Mouse (Mus musculus): ENCODE measurements at regions not wholly inside any gene's neighbourhood (a gene's known extent, or its start where the extent isn't known, plus 50 kb on each side); places are given as distances from the start of the nearest gene placed in this dataset.

GRCm38 (mm10) chr4:58661781-58662293 is 108.1 kb upstream of the Lpar1 start:
- no peak for DNase-seq (ENCODE audit: low read depth, low spot score)

- no peak for DNase-seq (ENCODE audit: low read depth, low spot score)
These were observed 106.8 kb upstream of the Lpar1 start for GRCm38 (mm10) chr4:58660511-58660910.

GRCm38 (mm10) chr4:58658206-58658605 is 104.5 kb upstream of the Lpar1 start:
- no peak for DNase-seq (ENCODE audit: low read depth, low spot score)

GRCm38 (mm10) chr4:58647761-58648295 is 94.1 kb upstream of the Lpar1 start:
- DNase-seq (ENCODE audit: low read depth, low spot score), result no peak

- DNase-seq (ENCODE audit: low read depth, low spot score), result no peak
These were observed 93.1 kb upstream of the Lpar1 start for GRCm38 (mm10) chr4:58646821-58647220.

GRCm38 (mm10) chr4:58643371-58643770 is 89.7 kb upstream of the Lpar1 start:
- no peak for DNase-seq (ENCODE audit: low read depth, low spot score)

- DNase-seq (ENCODE audit: low read depth, low spot score), result no peak
These were observed 88.5 kb upstream of the Lpar1 start for GRCm38 (mm10) chr4:58642236-58642635.

- DNase-seq (ENCODE audit: low read depth, low spot score), result no peak
These were observed 79.0 kb upstream of the Lpar1 start for GRCm38 (mm10) chr4:58632696-58633095.

- peak; percentile 53 for DNase-seq (ENCODE audit: low read depth, low spot score)
These were observed 77.7 kb upstream of the Lpar1 start for GRCm38 (mm10) chr4:58631415-58631814.

- no peak for DNase-seq (ENCODE audit: low read depth, low spot score)
These were observed 73.3 kb upstream of the Lpar1 start for GRCm38 (mm10) chr4:58627021-58627420.

GRCm38 (mm10) chr4:58624059-58624458 is 70.4 kb upstream of the Lpar1 start:
- DNase-seq (ENCODE audit: low read depth, low spot score), result no peak

GRCm38 (mm10) chr4:58620641-58621040 is 66.9 kb upstream of the Lpar1 start:
- no peak for DNase-seq (ENCODE audit: low read depth, low spot score)

- no peak for DNase-seq (ENCODE audit: low read depth, low spot score)
These were observed 63.6 kb upstream of the Lpar1 start for GRCm38 (mm10) chr4:58617261-58617660.

- DNase-seq (ENCODE audit: low read depth, low spot score), result no peak
These were observed 59.8 kb upstream of the Lpar1 start for GRCm38 (mm10) chr4:58613536-58613935.

GRCm38 (mm10) chr4:58613022-58613421 is 59.3 kb upstream of the Lpar1 start:
- DNase-seq (ENCODE audit: low read depth, low spot score), result no peak

GRCm38 (mm10) chr4:58607491-58607890 is 53.8 kb upstream of the Lpar1 start:
- DNase-seq (ENCODE audit: low read depth, low spot score), result no peak

GRCm38 (mm10) chr4:58605941-58606340 is 52.2 kb upstream of the Lpar1 start:
- DNase-seq (ENCODE audit: low read depth, low spot score), result no peak
